Mouse (Mus musculus): Measurements from ENCODE around the gene Get4.
A peak's percentile ranks its signal among the peaks of the same experiment; 100 is the strongest.

Gene Get4

GRCm38 (mm10) chr5:139241022-139241761, 10.9 kb upstream of the Get4 start:
- DNase-seq (ENCODE audit: low spot score), result peak; percentile 41

GRCm38 (mm10) chr5:139243384-139243783, 8.7 kb upstream of the Get4 start:
- DNase-seq (ENCODE audit: low spot score), result no peak

GRCm38 (mm10) chr5:139247767-139248166, 4.4 kb upstream of the Get4 start:
- DNase-seq (ENCODE audit: low spot score), result no peak

- DNase-seq (ENCODE audit: low spot score), result no peak
Measured at GRCm38 (mm10) chr5:139248846-139249245, 3.3 kb upstream of the Get4 start.

DNA sequence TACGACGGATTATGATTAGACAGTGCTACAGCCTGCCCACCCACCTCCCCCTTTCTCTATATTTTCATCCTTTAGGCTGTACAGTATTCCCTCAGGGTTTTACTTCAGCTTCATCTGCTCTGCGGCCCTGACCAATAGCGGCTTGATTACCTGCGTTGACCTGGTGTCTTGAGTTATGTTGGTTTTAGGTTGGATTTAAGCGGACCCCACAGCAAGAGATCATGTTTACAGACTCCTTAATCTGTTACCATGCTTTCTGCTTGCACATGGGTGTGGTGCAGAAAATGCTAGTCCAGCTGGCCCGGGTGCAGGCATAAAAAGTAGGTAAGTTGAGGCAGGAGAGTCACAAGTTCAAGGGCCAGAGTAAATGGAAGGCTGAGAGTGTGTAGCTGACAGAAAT, 845 bp upstream of the Get4 start:
- DNase-seq (ENCODE audit: low spot score), result no peak

GRCm38 (mm10) chr5:139251736-139252080, 416 bp upstream of the Get4 start:
- no peak for DNase-seq (ENCODE audit: low spot score)

GRCm38 (mm10) chr5:139252910-139253245, 754 bp downstream of the Get4 start:
- DNase-seq (ENCODE audit: low spot score), result no peak

DNA sequence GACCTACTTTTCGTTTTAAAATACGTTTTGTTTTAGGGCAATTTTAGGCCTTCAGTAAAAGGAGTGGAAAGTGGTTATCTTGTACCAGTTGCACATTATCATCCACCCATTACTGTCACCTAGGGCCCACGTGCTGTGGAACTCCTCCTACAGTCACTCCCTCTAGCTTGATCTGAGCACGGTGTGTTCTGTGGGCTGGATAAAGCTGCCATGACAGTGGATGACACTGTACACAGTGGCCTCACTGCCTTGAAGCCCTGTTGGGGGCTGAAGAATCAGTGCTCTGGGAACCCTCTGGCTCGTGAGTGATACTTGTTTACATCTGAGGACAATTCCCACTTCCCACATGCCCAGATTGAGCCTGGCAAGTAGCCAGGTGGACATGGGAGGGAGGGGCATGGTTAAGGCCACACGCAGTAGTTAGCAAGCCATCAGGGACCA, 1.2 kb downstream of the Get4 start:
- peak; percentile 71 for DNase-seq (ENCODE audit: low spot score)

- DNase-seq (ENCODE audit: low spot score), result no peak
Measured at GRCm38 (mm10) chr5:139254938-139255337, 2.8 kb downstream of the Get4 start.

- DNase-seq (ENCODE audit: low spot score), result no peak
Measured at GRCm38 (mm10) chr5:139255777-139256176, 3.7 kb downstream of the Get4 start.

GRCm38 (mm10) chr5:139256211-139256765, 4.2 kb downstream of the Get4 start:
- no peak for DNase-seq (ENCODE audit: low spot score)

DNA sequence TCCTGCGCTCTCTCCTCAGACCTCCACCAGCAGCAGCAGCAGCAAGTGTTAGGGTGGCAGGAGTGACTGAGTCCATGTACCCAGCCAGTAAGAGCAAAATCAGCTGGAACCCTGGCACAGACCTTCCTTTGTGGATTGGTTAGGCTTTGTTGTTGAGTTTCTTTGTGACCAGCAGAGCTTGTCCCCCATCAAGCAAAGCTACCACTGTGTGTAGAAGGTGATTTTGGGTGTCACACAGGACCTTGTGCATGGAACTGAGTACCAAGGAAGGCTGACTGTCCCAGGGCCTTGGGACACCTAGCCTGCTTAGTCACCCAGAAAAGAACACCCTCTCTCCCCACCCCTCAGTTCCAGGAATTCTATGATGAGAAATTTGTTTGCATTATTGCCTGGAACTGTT, 5.1 kb downstream of the Get4 start:
- no peak for DNase-seq (ENCODE audit: low spot score)

DNA sequence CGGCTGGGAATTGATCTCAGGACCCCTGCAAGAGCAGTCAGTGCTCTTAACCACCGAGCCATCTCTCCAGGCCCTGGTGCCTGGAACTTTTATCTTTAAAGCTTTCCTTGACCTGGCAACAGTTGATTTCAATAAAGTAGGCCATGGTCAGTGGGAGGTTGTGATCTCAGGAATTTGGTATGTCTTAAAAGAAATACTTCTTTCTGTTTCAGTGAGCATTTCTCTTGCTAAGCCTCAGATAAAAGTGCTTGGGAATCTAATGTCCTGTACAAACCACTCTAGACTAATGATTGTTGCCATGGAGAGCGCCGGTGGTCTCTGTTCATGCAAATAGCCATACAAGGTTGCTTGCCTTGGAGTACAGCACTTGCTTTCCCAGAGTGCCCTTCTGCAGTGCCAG, 5.7 kb downstream of the Get4 start:
- DNase-seq (ENCODE audit: low spot score), result peak; percentile 70

- no peak for DNase-seq (ENCODE audit: low spot score)
Measured at GRCm38 (mm10) chr5:139258371-139259035, 6.4 kb downstream of the Get4 start.

- DNase-seq (ENCODE audit: low spot score), result peak; percentile 35
Measured at GRCm38 (mm10) chr5:139259853-139260252, 7.7 kb downstream of the Get4 start.

DNA sequence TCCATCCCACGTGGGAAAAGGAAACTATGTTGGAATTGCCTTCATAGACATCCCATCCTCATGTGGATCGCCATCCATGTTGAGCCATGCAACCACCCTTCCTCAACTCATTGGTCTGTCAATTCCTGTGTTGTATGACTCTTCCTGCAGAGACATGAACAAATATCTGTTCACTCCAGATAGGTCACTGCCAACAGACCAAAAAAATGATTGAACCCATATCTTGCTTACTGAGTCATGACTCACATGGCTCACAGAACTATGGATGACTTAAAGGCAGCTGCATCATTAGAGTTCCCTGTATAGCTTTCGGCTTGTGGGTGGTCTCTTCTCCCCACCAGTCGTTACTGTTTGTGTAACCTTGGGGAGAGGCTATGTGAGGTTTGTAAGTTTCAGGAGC, 9.3 kb downstream of the Get4 start:
- DNase-seq (ENCODE audit: low spot score), result no peak

- no peak for DNase-seq (ENCODE audit: low spot score)
Measured at GRCm38 (mm10) chr5:139267661-139268060, 15.5 kb downstream of the Get4 start.

DNA sequence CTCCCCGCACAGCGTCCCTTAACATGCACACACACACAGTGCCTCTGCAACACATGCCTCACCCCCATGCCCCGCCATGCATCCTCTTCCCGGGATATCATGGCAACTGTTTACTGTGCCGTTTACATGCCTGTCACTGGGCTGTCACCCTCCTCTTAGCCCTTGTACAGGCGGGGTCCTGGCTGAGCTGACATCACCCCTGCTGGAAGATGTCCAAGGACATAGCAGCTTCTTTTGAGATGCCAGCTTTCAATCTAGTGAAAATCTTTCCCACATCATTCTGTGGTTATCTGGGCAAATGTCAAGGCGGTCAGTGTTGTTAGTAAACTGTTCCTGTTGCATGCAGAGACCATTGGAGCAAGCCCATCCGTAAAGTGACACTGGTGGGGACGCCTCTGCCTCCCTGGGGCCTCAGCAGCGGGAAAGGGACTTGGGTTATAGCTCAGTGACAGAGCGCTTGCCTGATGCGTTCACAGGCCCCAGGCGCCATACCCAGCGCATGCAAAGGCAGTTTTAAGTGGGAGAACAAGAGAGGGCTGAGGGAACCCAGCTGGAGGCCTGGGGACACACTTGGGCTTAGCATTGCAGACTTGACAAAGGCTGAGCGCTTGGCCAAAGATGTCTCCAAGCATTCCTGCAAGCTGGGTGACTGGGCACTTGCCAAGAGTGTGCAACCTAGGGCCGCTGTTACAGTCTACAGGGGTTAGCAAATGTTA, 18.8 kb downstream of the Get4 start:
- no peak for DNase-seq (ENCODE audit: low spot score)

GRCm38 (mm10) chr5:139271994-139272554, 19.9 kb downstream of the Get4 start:
- DNase-seq (ENCODE audit: low spot score), result no peak

- DNase-seq (ENCODE audit: low spot score), result no peak
Measured at GRCm38 (mm10) chr5:139277287-139277686, 25.2 kb downstream of the Get4 start.

DNA sequence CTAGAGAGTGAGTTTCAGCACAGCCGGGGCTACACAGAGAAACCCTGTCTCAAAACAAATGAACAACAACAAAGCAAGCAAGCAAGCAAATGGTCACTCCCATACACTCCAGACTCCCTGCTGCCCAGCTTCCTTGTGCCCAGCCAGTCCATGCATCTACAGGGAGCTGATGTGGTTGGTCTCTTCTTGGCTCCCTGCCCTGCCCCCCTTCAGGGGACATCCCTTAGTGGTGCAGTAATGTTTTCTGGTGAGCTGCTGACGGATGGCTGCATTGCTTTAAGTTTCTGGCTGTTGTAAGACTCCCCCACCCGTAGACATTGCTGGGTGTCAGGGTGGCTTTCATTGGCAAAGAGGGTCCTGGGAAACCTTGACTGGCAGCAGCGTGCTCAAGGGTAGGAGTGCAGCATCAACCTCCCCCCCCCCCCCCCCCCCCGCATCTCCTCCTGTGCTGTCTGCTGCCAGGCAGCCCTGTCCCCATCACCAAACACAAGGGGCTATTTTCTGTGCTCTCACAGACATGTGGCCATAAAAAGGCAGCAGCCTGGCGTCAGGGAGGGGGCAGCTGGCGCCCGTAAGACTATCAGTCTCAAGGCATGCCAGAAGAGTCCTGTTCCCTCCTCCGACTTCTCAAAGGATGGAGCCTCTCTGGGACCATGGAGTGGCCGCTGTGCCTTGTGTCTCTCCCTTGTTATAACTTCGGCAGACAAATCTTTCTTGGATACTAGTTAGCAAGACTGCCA, 29.4 kb downstream of the Get4 start:
- no peak for DNase-seq (ENCODE audit: low spot score)

DNA sequence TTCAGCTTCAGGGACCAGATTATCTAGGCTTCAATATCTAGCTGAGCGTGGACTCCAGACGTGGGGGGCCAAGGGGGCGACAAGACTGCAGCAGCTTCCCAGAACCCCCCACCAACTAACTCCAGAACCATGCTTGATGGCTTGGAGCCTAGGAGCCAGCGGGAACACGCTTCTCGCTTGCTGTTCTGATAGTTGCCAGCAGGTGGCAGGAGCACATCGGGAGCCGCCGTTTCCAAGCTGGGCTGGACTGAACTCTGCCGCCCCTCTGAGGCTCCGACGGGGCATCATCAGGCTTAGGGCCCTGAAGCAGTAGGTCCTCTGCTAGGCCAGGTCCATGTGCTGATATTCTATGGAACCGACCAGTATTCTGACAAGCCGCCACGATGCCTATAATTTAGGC, 30.1 kb downstream of the Get4 start:
- DNase-seq (ENCODE audit: low spot score), result peak; percentile 68

Data from testis, postnatal 14 days (tissue).